Mouse (Mus musculus): ENCODE data around the gene March4. TPM values are rescaled to one million over a fixed set of nuclear protein-coding genes. Genes with fewer than 3 reads are reported as not detected.

Gene March4
- polyA plus RNA-seq, 1 experiment = 0.06 TPM

DNA sequence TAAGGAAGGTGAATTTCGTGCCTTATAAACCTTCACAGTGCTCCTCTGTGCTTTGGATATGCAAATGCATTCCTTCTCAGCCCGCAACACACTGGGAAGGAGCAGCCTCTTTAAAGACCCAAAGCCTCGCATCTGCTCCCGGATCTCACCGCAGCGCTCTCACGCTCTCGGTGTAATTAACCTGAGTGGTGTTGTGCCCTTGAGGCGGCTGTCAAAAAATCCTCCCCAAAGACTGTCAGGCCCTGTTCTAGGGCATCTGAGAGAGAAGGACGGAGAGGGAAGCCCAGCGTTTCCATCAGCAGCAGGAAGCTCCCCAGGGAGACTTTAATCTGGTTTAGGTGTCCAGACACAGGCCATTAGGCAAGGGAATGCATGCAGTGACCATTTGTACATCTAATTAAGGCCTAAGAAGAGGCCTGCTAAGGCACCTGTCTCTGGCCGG lies 40.8 kb upstream of the March4 start:
- no peaks in the 10 kb centered on the region for H3K4me1 ChIP-seq (ENCODE audit: control insufficient read depth, insufficient read depth, insufficient read length)
- TF ChIP-seq CTCF (IDR thresholded peaks at IDR 0.05; ENCODE audit: extremely low read depth, insufficient read depth, insufficient read length, insufficient replicate concordance) (no peak), POLR2A (IDR thresholded peaks at IDR 0.05; ENCODE audit: low read depth, low read length) (no peak)
- no peaks in the 10 kb centered on the region for H3K36me3 ChIP-seq (ENCODE audit: control insufficient read depth, insufficient read depth, low read length)
- H3K27me3 ChIP-seq (ENCODE audit: control insufficient read depth, insufficient read depth, low read length) = no peaks in the 10 kb centered on the region
- no peak overlapping the region for H3K27ac ChIP-seq (ENCODE audit: insufficient read depth, low read length)
- H3K4me3 ChIP-seq (ENCODE audit: extremely low read depth, insufficient read depth, insufficient read length) = no peak overlapping the region
- DNase-seq (ENCODE audit: low read depth in 1 of 2, low spot score in 2 of 2) = no peak
- 75% methylated on average over 12 of the region's 12 CpGs for WGBS

DNA sequence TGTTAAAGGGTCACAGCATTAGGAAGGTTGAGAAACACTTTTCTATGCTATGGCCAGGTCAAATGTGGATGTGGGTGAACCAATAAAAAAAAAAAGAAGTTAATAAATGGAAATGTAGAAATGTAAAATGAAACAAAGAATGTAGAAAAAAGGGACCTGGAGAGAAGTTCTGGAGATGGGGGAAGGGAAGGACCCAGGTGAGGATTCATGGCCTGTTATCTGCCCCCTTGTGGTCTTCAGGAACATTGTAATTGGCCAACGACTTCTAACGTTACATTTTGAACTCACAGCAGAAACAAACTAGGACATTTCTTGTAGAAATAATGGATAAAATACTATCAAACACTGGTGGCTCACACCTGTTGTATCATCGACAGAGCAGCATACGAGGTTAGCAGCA lies 38.4 kb upstream of the March4 start:
- no peak for DNase-seq (ENCODE audit: low read depth in 1 of 2, low spot score in 2 of 2)
- H3K27me3 ChIP-seq (ENCODE audit: control insufficient read depth, insufficient read depth, low read length) = no peaks in the 10 kb centered on the region
- H3K4me1 ChIP-seq (ENCODE audit: control insufficient read depth, insufficient read depth, insufficient read length) = no peaks in the 10 kb centered on the region
- TF ChIP-seq CTCF (IDR thresholded peaks at IDR 0.05; ENCODE audit: extremely low read depth, insufficient read depth, insufficient read length, insufficient replicate concordance) = no peak
- TF ChIP-seq POLR2A (IDR thresholded peaks at IDR 0.05; ENCODE audit: low read depth, low read length) = no peak
- WGBS = 43% methylated on average over 4 of the region's 4 CpGs
- H3K4me3 ChIP-seq (ENCODE audit: extremely low read depth, insufficient read depth, insufficient read length) = no peak overlapping the region
- H3K27ac ChIP-seq (ENCODE audit: insufficient read depth, low read length) = no peak overlapping the region
- no peaks in the 10 kb centered on the region for H3K36me3 ChIP-seq (ENCODE audit: control insufficient read depth, insufficient read depth, low read length)

DNA sequence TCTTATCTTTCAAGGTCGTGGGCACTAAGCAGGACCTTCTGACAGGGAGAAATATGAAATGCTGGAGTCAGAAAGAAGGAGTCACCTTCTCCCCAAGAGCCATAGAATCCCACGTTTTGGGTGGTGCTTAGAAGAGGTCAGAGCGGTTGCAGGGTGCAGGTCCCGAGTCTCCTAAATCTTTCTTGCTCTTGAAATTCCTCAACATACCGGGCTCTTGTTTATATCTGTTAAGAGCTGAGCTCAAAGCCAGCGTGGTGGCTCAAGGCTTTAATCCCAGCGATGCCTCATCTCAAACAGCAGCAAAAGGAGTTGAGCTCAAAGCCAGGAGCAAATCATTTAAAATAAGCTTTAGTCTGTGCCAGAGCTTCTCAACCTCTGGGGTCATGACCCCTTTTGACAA lies 37.9 kb upstream of the March4 start:
- TF ChIP-seq CTCF (IDR thresholded peaks at IDR 0.05; ENCODE audit: extremely low read depth, insufficient read depth, insufficient read length, insufficient replicate concordance) (no peak), POLR2A (IDR thresholded peaks at IDR 0.05; ENCODE audit: low read depth, low read length) (no peak)
- H3K4me1 ChIP-seq (ENCODE audit: control insufficient read depth, insufficient read depth, insufficient read length) = no peaks in the 10 kb centered on the region
- 66% methylated on average over 7 of the region's 7 CpGs for WGBS

DNA sequence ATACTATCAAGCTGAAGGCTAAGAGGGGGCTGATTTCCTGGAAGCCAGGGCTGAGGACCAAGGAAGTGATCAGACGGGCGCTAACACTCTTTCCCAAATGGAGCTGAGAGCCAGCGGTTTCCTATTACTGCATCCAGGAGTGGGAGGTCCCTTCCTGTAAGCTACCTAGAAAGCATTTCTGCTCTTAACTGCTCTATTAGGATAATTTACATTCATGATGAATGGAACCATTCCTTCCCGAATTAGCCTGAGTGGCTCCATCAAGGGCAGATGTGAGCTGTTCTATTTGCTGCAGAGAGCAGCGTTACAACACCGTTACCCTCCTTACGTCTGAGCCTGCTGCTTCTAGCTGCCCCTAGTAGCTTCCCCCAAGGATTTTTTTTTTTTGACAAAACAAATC lies 37.3 kb upstream of the March4 start:
- TF ChIP-seq POLR2A (IDR thresholded peaks at IDR 0.05; ENCODE audit: low read depth, low read length) = no peak
- TF ChIP-seq CTCF (IDR thresholded peaks at IDR 0.05; ENCODE audit: extremely low read depth, insufficient read depth, insufficient read length, insufficient replicate concordance) = no peak
- Histone ChIP-seq H3K36me3 (ENCODE audit: control insufficient read depth, insufficient read depth, low read length) (no peaks in the 10 kb centered on the region), H3K4me3 (ENCODE audit: extremely low read depth, insufficient read depth, insufficient read length) (no peak overlapping the region), H3K27me3 (ENCODE audit: control insufficient read depth, insufficient read depth, low read length) (no peaks in the 10 kb centered on the region), H3K4me1 (ENCODE audit: control insufficient read depth, insufficient read depth, insufficient read length) (no peaks in the 10 kb centered on the region), H3K27ac (ENCODE audit: insufficient read depth, low read length) (no peak overlapping the region)
- WGBS = 67% methylated on average over 7 of the region's 7 CpGs
- no peak for DNase-seq (ENCODE audit: low read depth in 1 of 2, low spot score in 2 of 2)

More for the DNA sequence above, 37.9 kb upstream of the March4 start:
- Histone ChIP-seq H3K27ac (ENCODE audit: insufficient read depth, low read length) (no peak overlapping the region), H3K27me3 (ENCODE audit: control insufficient read depth, insufficient read depth, low read length) (no peaks in the 10 kb centered on the region), H3K36me3 (ENCODE audit: control insufficient read depth, insufficient read depth, low read length) (no peaks in the 10 kb centered on the region), H3K4me3 (ENCODE audit: extremely low read depth, insufficient read depth, insufficient read length) (no peak overlapping the region)
- no peak for DNase-seq (ENCODE audit: low read depth in 1 of 2, low spot score in 2 of 2)

DNA sequence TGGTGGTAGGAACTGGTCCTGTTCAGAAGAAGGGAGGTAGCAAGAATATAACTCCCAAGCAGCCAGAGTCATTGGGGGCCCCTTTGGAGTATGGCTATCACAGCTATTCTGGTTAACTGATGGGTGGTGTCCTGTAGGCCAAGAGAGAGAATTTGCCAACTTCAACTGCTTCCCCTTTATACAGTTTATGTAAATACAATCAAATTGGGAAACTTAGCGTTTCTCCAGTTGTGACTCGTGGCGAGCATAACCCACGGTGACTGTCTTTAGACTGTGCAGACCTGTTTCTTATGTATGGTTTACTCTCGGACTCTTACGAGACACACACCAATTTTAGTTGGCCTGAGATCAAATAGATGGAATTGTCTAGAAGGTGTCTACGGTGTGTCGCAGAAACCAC lies 32.0 kb upstream of the March4 start:
- Histone ChIP-seq H3K27ac (ENCODE audit: insufficient read depth, low read length) (no peak overlapping the region), H3K4me3 (ENCODE audit: extremely low read depth, insufficient read depth, insufficient read length) (no peak overlapping the region), H3K36me3 (ENCODE audit: control insufficient read depth, insufficient read depth, low read length) (no peaks in the 10 kb centered on the region), H3K4me1 (ENCODE audit: control insufficient read depth, insufficient read depth, insufficient read length) (no peaks in the 10 kb centered on the region), H3K27me3 (ENCODE audit: control insufficient read depth, insufficient read depth, low read length) (no peaks in the 10 kb centered on the region)
- TF ChIP-seq CTCF (IDR thresholded peaks at IDR 0.05; ENCODE audit: extremely low read depth, insufficient read depth, insufficient read length, insufficient replicate concordance) = no peak
- no peak for TF ChIP-seq POLR2A (IDR thresholded peaks at IDR 0.05; ENCODE audit: low read depth, low read length)
- WGBS = 52% methylated on average over 8 of the region's 8 CpGs
- no peak for DNase-seq (ENCODE audit: low read depth in 1 of 2, low spot score in 2 of 2)

DNA sequence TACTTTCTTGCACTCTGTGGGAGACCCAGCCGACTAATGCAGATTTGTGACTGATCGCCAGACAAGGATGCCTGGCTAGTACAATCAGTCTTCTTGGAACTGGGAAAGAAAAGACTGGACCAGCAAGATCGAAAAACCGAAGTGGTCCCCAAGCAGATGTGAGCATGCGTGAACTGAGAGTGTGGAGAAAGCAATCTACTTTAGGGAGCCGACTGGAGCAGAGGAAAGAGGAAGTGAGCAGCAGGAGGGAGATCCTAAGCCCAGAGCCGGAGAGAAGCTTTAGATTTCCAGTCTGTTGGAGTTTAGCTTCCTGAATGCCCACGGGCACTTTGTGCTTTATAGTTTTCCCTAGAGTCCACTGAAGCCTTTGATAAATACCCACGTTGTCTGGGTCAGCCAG lies 30.3 kb upstream of the March4 start:
- H3K27me3 ChIP-seq (ENCODE audit: control insufficient read depth, insufficient read depth, low read length) = no peaks in the 10 kb centered on the region
- H3K36me3 ChIP-seq (ENCODE audit: control insufficient read depth, insufficient read depth, low read length) = no peaks in the 10 kb centered on the region
- TF ChIP-seq CTCF (IDR thresholded peaks at IDR 0.05; ENCODE audit: extremely low read depth, insufficient read depth, insufficient read length, insufficient replicate concordance) (no peak), POLR2A (IDR thresholded peaks at IDR 0.05; ENCODE audit: low read depth, low read length) (no peak)
- no peaks in the 10 kb centered on the region for H3K4me1 ChIP-seq (ENCODE audit: control insufficient read depth, insufficient read depth, insufficient read length)
- DNase-seq (ENCODE audit: low read depth in 1 of 2, low spot score in 2 of 2) = no peak
- 34% methylated on average over 9 of the region's 9 CpGs for WGBS
- no peak overlapping the region for H3K27ac ChIP-seq (ENCODE audit: insufficient read depth, low read length)
- H3K4me3 ChIP-seq (ENCODE audit: extremely low read depth, insufficient read depth, insufficient read length) = no peak overlapping the region

DNA sequence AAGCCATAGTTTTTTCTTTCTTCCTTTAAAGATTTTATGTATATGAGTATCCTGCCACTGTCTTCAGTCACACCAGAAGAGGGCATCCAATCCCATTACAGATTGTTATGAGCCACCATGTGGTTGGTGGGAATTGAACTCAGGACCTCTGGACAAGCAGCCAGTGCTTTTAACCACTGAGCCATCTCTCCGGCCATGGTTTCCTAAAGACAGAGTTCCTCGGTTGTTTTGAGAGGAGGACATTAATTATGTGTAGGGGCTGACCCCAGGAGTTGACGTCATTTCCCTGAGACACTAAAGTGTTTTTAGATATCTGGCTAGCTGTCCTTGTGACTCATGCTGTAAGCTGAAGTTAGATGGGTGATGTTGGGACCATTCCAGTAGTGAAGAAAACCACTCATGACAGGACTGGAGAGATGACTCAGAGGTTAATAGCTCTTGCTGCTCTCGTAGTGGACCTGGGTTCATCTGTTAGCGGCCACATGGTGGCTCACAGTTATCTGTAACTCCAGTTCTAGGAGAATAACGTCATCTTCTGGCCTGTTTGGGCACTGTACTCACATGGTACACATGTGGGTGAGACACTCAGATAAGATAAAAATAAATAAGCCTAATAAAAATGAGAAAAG lies 27.7 kb upstream of the March4 start:
- H3K27ac ChIP-seq (ENCODE audit: insufficient read depth, low read length) = no peak overlapping the region
- no peaks in the 10 kb centered on the region for H3K4me1 ChIP-seq (ENCODE audit: control insufficient read depth, insufficient read depth, insufficient read length)
- no peaks in the 10 kb centered on the region for H3K36me3 ChIP-seq (ENCODE audit: control insufficient read depth, insufficient read depth, low read length)
- WGBS = 71% methylated on average over 6 of the region's 6 CpGs
- no peak for DNase-seq (ENCODE audit: low read depth in 1 of 2, low spot score in 2 of 2)
- no peak for TF ChIP-seq CTCF (IDR thresholded peaks at IDR 0.05; ENCODE audit: extremely low read depth, insufficient read depth, insufficient read length, insufficient replicate concordance)
- no peak for TF ChIP-seq POLR2A (IDR thresholded peaks at IDR 0.05; ENCODE audit: low read depth, low read length)
- no peaks in the 10 kb centered on the region for H3K27me3 ChIP-seq (ENCODE audit: control insufficient read depth, insufficient read depth, low read length)
- no peak overlapping the region for H3K4me3 ChIP-seq (ENCODE audit: extremely low read depth, insufficient read depth, insufficient read length)

All from spleen, adult 2 months (tissue).